Mouse (Mus musculus): ENCODE data around the gene Marco. TPM values are rescaled to one million over a fixed set of nuclear protein-coding genes. Genes with fewer than 3 reads are reported as not detected.

Marco gene
- 0.22 and 0.26 TPM in 2 replicates for polyA plus RNA-seq (2015; fragmentation: Nextera tagmentation; extraction: Ambion mirVana)

DNA sequence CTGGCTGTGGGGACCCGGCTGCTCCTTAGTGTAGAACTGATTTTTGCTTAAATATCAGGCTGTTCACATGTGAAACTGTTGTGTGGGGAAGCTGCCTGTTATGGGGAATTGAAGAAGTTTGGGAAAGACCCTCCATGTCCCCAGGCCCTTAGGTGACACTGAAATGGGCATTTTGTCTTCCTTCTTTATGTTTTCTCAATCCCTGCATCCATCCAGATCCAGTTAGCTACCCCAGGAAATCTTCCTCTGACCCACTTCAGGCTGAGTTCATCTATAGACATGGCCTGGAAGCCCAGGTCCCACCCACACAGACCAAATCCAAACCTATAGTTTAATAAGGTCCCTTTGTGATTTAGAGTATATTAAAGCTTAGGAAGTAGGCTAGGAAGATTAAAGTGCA lies at the start of gene Marco:
Gene Marco (minus strand): TSS at position 101 of the 400 bp plus-strand sequence.
- Histone ChIP-seq H3K4me2 (replicated peaks) (no peak within 1 kb of the TSS), H3K27ac (no peak within 1 kb of the TSS), H3K9me3 (no peaks in the 10 kb centered on the region), H3K4me3 (no peak within 1 kb of the TSS), H3K4me1 (0 out of 2 replicates have a peak, but pooled peaks cover 2% of the 10 kb centered on the region), H3K36me3 (no peaks in the 10 kb centered on the region), H3K9ac (no peak within 1 kb of the TSS), H3K27me3 (no peaks in the 10 kb centered on the region)
- WGBS: 82% methylated on average over 1 of the region's 1 CpGs
- no peak for ATAC-seq (ENCODE audit: low FRiP score, low read depth)

DNA sequence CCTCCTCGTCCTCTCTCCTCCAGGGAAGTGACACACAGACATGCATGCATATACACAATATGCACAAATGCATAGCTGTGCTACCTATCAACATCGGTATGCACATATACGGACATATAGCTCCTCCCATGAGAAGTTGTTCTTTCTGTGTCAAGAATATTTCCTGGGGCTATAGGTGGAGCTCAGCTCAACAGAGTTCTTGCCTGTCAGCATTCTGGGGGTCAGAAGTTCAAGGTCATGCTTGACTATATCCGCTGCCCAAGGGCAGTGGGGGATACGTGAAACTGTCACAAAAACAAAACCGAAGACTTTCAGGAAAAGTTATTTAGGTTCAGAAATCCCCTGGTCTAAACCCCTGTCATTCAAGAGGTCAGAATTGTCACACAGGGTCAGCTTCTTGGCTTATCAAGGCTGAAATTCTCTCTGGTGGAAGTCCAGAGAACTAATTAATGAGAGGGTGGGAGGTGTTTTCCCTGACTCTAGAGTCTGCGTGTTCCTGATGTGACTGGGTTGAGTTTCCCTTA lies 34.7 kb upstream of the Marco start:
- Histone ChIP-seq H3K9ac (no peak overlapping the region), H3K4me1 (no peaks in the 10 kb centered on the region), H3K36me3 (no peaks in the 10 kb centered on the region), H3K4me2 (replicated peaks) (no peak overlapping the region), H3K4me3 (no peak overlapping the region), H3K9me3 (no peaks in the 10 kb centered on the region), H3K27me3 (no peaks in the 10 kb centered on the region), H3K27ac (no peak overlapping the region)
- no peak for ATAC-seq (ENCODE audit: low FRiP score, low read depth)
- WGBS: 80% methylated on average over 7 of the region's 7 CpGs

DNA sequence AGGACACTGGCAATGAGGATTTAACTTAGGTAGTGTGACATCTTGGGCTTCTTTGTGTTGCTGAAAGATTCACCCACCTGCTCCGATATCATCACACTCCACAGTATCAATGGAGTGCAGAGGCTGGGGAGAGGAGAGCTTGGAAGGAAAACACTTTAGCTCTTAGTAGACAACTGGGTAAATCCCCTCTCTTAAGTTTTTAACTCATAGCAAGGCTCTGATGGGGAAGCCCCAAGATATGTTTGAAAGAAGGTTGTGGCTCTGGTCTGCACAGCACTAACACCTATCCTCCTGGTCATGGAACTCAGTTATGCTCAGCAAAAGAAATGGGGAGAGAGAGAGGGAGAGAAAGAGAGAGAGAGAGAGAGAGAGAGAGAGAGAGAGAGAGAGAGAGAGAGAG lies 32.2 kb upstream of the Marco start:
- ATAC-seq (ENCODE audit: low FRiP score, low read depth): no peak
- WGBS: 88% methylated on average over 1 of the region's 1 CpGs
- H3K4me2 ChIP-seq (replicated peaks): no peak overlapping the region
- H3K36me3 ChIP-seq: no peaks in the 10 kb centered on the region
- H3K4me3 ChIP-seq: no peak overlapping the region
- H3K9me3 ChIP-seq: no peaks in the 10 kb centered on the region
- no peaks in the 10 kb centered on the region for H3K4me1 ChIP-seq
- H3K27ac ChIP-seq: no peak overlapping the region
- H3K27me3 ChIP-seq: no peaks in the 10 kb centered on the region
- no peak overlapping the region for H3K9ac ChIP-seq

DNA sequence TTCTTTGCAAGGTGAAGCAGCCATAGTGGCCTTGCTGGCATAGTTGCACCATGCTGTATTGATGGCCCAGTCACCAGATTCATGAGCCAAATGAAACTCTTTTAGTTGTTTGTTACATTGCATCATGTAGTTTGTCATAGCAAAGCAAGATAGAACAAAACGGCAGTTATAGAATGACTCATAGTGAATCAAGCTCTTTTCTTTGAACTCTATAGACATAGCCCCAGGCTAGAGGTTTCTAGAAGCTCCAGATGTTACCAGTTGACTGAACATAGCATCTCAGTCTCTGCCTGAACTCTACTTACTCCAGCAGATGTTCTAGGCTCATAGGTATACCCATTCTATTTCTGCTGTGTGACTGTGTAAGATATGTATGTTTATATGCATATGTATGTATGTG lies 31.1 kb upstream of the Marco start:
- H3K27ac ChIP-seq: no peak overlapping the region
- no peak overlapping the region for H3K4me3 ChIP-seq
- H3K4me2 ChIP-seq (replicated peaks): no peak overlapping the region
- WGBS: 76% methylated on average over 1 of the region's 1 CpGs
- no peak for ATAC-seq (ENCODE audit: low FRiP score, low read depth)
- no peaks in the 10 kb centered on the region for H3K9me3 ChIP-seq
- no peaks in the 10 kb centered on the region for H3K36me3 ChIP-seq
- H3K4me1 ChIP-seq: no peaks in the 10 kb centered on the region
- no peak overlapping the region for H3K9ac ChIP-seq
- H3K27me3 ChIP-seq: no peaks in the 10 kb centered on the region

- Histone ChIP-seq H3K27ac (no peak overlapping the region), H3K4me2 (replicated peaks) (no peak overlapping the region), H3K27me3 (no peaks in the 10 kb centered on the region), H3K36me3 (no peaks in the 10 kb centered on the region), H3K9ac (no peak overlapping the region), H3K9me3 (no peaks in the 10 kb centered on the region), H3K4me3 (no peak overlapping the region), H3K4me1 (no peaks in the 10 kb centered on the region)
- no peak for ATAC-seq (ENCODE audit: low FRiP score, low read depth)
- WGBS: 68% methylated on average over 6 of the region's 6 CpGs
Observed at GRCm38 (mm10) chr1:120532321-120532916, 27.6 kb upstream of the Marco start.

GRCm38 (mm10) chr1:120531770-120532169 lies 26.9 kb upstream of the Marco start:
- Histone ChIP-seq H3K9me3 (no peaks in the 10 kb centered on the region), H3K4me1 (no peaks in the 10 kb centered on the region), H3K27me3 (no peaks in the 10 kb centered on the region), H3K27ac (no peak overlapping the region), H3K4me2 (replicated peaks) (no peak overlapping the region), H3K4me3 (no peak overlapping the region), H3K9ac (no peak overlapping the region), H3K36me3 (no peaks in the 10 kb centered on the region)
- WGBS: 71% methylated on average over 3 of the region's 3 CpGs
- ATAC-seq (ENCODE audit: low FRiP score, low read depth): no peak

DNA sequence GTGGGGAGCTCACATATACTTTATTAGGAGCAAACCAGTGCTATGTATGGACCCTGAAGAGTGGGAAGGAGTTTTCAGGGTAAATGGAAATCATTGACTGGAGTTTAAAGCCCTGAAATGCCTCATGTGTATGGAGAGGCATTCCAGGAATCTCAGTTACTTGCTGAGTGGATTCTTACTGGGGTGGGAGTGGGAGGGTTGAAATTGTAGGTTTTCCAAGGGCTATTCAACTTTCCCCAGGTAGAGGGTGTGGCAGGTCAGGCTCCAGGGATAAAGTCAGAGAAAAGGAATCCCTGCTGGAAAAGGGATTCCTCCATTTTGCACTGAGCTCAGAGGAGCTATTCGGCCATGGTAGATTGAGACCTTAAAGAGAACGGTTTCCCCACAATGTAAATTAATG lies 25.1 kb upstream of the Marco start:
- ATAC-seq (ENCODE audit: low FRiP score, low read depth): no peak; the same call in 1 of the 2 replicates
- no peaks in the 10 kb centered on the region for H3K9me3 ChIP-seq
- no peak overlapping the region for H3K27ac ChIP-seq
- H3K36me3 ChIP-seq: no peaks in the 10 kb centered on the region
- H3K4me3 ChIP-seq: no peak overlapping the region
- H3K9ac ChIP-seq: no peak overlapping the region
- no peaks in the 10 kb centered on the region for H3K4me1 ChIP-seq
- no peak overlapping the region for H3K4me2 ChIP-seq (replicated peaks)
- H3K27me3 ChIP-seq: no peaks in the 10 kb centered on the region
- 72% methylated on average over 2 of the region's 2 CpGs for WGBS

DNA sequence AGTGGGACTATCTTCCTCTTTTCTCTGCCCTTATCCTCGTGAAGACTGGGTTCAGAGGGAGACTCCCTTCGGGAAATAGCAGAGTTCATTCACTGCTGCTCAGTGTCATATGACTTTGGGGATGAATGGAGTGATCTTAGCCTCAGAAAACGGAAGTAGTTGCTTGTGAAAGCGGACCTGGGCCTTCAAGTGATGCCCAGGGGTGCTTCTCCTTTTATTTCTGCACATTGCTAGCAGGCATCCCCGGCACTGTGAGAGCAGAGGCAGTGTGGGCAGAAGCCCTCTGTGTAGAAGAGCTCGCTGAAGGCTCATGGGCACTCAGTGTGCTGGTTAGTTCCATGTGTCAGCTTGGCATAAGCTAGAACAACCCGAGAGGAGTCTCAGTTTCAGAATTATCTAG lies 12.8 kb upstream of the Marco start:
- Histone ChIP-seq H3K27ac (no peak overlapping the region), H3K4me3 (no peak overlapping the region), H3K4me1 (no peaks in the 10 kb centered on the region), H3K9ac (no peak overlapping the region), H3K27me3 (no peaks in the 10 kb centered on the region), H3K4me2 (replicated peaks) (no peak overlapping the region), H3K36me3 (no peaks in the 10 kb centered on the region), H3K9me3 (no peaks in the 10 kb centered on the region)
- WGBS: 71% methylated on average over 7 of the region's 7 CpGs
- ATAC-seq (ENCODE audit: low FRiP score, low read depth): no peak

DNA sequence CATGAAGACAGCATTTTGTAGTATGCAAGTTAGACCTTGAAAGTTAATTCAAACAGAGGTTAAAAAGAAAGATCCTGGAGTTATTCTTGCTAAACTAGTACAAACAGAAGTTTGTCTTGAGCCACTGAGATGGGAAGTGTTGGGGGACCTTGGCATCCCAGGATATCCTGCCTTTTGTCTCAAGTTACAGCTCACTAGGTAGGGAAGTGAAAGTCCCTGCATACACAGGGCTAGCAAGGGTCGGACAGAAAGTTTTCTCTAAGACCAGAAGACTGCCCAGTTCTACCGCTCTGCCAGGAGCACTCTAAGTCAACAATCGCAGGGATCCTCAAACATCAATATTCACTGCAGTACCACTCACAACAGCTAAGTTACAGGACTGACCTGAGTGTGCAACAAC lies 5.5 kb upstream of the Marco start:
- 73% methylated on average over 3 of the region's 3 CpGs for WGBS
- H3K4me1 ChIP-seq: no peaks in the 10 kb centered on the region
- no peaks in the 10 kb centered on the region for H3K36me3 ChIP-seq
- no peak overlapping the region for H3K27ac ChIP-seq
- H3K4me3 ChIP-seq: no peak overlapping the region
- no peak overlapping the region for H3K9ac ChIP-seq
- no peaks in the 10 kb centered on the region for H3K9me3 ChIP-seq
- ATAC-seq (ENCODE audit: low FRiP score, low read depth): no peak
- no peaks in the 10 kb centered on the region for H3K27me3 ChIP-seq
- no peak overlapping the region for H3K4me2 ChIP-seq (replicated peaks)

- Histone ChIP-seq H3K4me3 (no peak overlapping the region), H3K36me3 (no peaks in the 10 kb centered on the region), H3K27me3 (no peaks in the 10 kb centered on the region), H3K9ac (no peak overlapping the region), H3K9me3 (no peaks in the 10 kb centered on the region), H3K4me2 (replicated peaks) (no peak overlapping the region), H3K27ac (no peak overlapping the region), H3K4me1 (0 out of 2 replicates have a peak, but pooled peaks cover 2% of the 10 kb centered on the region)
- no peak; the same call in 1 of the 2 replicates for ATAC-seq (ENCODE audit: low FRiP score, low read depth)
- 88% methylated on average over 4 of the region's 4 CpGs for WGBS
Observed at GRCm38 (mm10) chr1:120508976-120509375, 4.2 kb upstream of the Marco start.

DNA sequence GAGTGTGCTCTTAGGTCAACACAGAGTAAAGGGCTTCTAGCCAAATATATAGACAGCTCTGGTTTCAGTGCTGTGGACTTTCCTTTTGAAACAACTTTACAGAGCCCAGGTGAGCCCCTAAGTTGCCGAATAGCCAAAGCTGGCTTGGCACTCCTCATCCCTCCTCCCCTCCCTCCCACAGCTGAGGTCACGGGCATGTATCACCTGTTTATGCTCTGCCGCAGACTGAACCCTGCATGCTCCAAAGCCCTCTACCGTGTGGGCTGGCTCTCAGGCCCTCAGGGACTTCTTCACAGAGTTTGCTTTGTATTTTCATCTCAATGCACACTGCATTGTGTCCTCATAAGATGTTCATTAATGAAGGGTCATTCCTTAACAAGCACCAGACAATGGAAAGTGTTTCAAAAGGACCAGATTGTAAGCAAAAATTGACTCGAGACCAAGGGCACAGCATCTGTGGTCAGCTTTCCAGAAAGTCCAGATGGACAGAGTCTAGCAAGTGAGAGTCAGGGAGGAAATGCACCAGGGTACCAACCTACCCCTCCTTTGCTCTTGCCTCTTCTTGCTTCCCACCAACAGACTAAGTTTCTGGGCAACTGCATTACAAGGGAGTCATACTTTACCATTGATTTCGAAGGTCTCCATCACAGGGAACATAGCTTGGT lies 646 bp downstream of the Marco start:
- H3K27me3 ChIP-seq: no peaks in the 10 kb centered on the region
- H3K9ac ChIP-seq: no peak overlapping the region
- no peak overlapping the region for H3K4me2 ChIP-seq (replicated peaks)
- no peak overlapping the region for H3K4me3 ChIP-seq
- no peak for ATAC-seq (ENCODE audit: low FRiP score, low read depth)
- H3K9me3 ChIP-seq: no peaks in the 10 kb centered on the region
- H3K27ac ChIP-seq: no peak overlapping the region
- 0 out of 2 replicates have a peak, but pooled peaks cover 2% of the 10 kb centered on the region for H3K4me1 ChIP-seq
- 54% methylated on average over 6 of the region's 6 CpGs for WGBS
- no peaks in the 10 kb centered on the region for H3K36me3 ChIP-seq

- Histone ChIP-seq H3K9ac (no peak overlapping the region), H3K27me3 (no peaks in the 10 kb centered on the region), H3K9me3 (no peaks in the 10 kb centered on the region), H3K36me3 (no peaks in the 10 kb centered on the region), H3K4me2 (replicated peaks) (no peak overlapping the region), H3K4me3 (no peak overlapping the region), H3K27ac (no peak overlapping the region), H3K4me1 (0 out of 2 replicates have a peak, but pooled peaks cover 2% of the 10 kb centered on the region)
- WGBS: 66% methylated on average over 4 of the region's 4 CpGs
- ATAC-seq (ENCODE audit: low FRiP score, low read depth): no peak
Observed at GRCm38 (mm10) chr1:120501496-120501895, 3.3 kb downstream of the Marco start.

Data from limb, embryonic 13.5 days (tissue).